Mouse (Mus musculus) heart, embryonic 15.5 days (tissue): Measurements from ENCODE around the gene Ralgps2. TPM values are rescaled to one million over a fixed set of nuclear protein-coding genes. Genes with fewer than 3 reads are reported as not detected.

ENCODE experiments used
- ATAC-seq: fragments of 200-750 bp; cut with Nextera tagmentation; replicated peaks from 2 replicates; pipeline ENCODE4 v1.8.0; 2017; ENCODE audit warnings: low read depth, moderate TSS enrichment; ENCODE audit not compliant: insufficient number of reproducible peaks, insufficient read depth, low FRiP score
- H3K27ac ChIP-seq: fragments of 300-500 bp; sonication (generic); 2 replicates; pipeline ENCODE4 v1.5.1; 2015; ENCODE audit warnings: mild to moderate bottlenecking, inconsistent platforms
- H3K27me3 ChIP-seq: fragments of 300-500 bp; sonication (generic); 2 replicates; pipeline ENCODE4 v1.6.1; 2015; ENCODE audit warnings: inconsistent platforms
- H3K36me3 ChIP-seq: fragments of 300-500 bp; sonication (generic); 2 replicates; pipeline ENCODE4 v1.6.1; 2015; ENCODE audit warnings: mild to moderate bottlenecking, inconsistent platforms
- H3K4me1 ChIP-seq: fragments of 300-500 bp; sonication (generic); replicated peaks from 2 replicates; pipeline ENCODE4 v1.6.1; 2015; ENCODE audit warnings: inconsistent platforms
- H3K4me2 ChIP-seq: fragments of 300-500 bp; sonication (generic); 2 replicates; pipeline ENCODE4 v1.6.1; 2015; ENCODE audit warnings: inconsistent platforms, mild to moderate bottlenecking, moderate library complexity
- H3K4me3 ChIP-seq: fragments of 300-500 bp; sonication (generic); 2 replicates; pipeline ENCODE4 v1.5.1; 2015; ENCODE audit warnings: mild to moderate bottlenecking, inconsistent platforms
- H3K9ac ChIP-seq: fragments of 300-500 bp; sonication (generic); 2 replicates; pipeline ENCODE4 v1.6.1; 2015; ENCODE audit warnings: mild to moderate bottlenecking, inconsistent platforms
- H3K9me3 ChIP-seq: fragments of 300-500 bp; sonication (generic); replicated peaks from 2 replicates; pipeline ENCODE4 v1.6.1; 2016; ENCODE audit warnings: inconsistent platforms
- WGBS: fragments of 180-500 bp; shearing (Covaris S2); methylation state at CpG from one replicate; pipeline ENCODE4 v1.1.7; 2015; ENCODE audit warnings: mixed read lengths; 5-methylcytosine and 5-hydroxymethylcytosine counted together
- polyA plus RNA-seq: library from polyadenylated mRNA; unstranded; fragments of >200 nt; fragmentation: Nextera tagmentation; extraction: Ambion mirVana; gene quantifications from 2 replicates; pipeline ENCODE4 v1.2.1, GENCODE M21; 2015

Gene Ralgps2
- polyA plus RNA-seq, 1 experiment from 2014 or later, result 54.1 TPM

DNA sequence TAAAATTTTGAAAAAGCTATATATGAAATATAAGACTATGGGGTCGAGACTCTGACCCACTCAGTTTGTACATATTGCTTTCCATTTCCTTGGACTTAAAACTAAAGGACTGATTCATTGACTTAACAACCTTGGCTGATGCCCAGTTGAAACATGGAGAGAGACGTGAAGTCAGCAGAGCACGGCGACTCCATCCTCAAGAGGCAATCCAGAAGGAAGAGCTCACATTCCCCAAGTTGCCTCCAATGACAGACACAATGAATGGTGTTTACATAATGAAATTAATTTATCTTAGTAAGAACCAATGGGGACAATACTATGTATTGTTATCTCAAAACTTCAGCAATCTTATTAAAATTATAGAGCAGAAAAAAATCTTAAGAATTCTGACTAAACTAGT, 84.9 kb downstream of the Ralgps2 start:
- Histone ChIP-seq H3K4me1 (no peaks in the 10 kb centered on the region; the same call in 1 of the 2 replicates), H3K4me3 (no peak overlapping the region), H3K9ac (no peak overlapping the region), H3K27me3 (no peaks in the 10 kb centered on the region), H3K9me3 (no peaks in the 10 kb centered on the region), H3K4me2 (no peak overlapping the region), H3K27ac (no peak overlapping the region), H3K36me3 (no peaks in the 10 kb centered on the region)
- ATAC-seq, result no peak
- 74% methylated on average over 4 of the region's 4 CpGs for WGBS

DNA sequence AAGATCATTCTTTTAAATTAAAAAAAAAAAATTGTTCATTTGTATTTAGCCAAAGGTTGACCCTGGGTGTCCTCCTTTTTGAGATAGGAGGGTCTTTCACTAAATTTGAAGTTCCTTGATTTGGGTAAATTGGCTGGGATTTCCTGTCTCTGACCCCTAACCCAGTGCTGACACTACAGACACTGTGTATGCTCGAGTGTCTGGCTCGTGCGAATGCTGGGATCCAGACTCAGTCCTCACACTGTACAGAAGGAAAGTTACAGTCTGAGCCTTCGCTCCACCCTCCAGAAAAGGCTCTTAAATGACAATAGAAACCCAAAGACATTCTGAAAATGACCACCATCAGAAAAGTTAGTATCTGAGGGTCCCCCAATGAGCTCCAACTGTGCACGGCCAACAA, 86.6 kb downstream of the Ralgps2 start:
- Histone ChIP-seq H3K4me1 (no peaks in the 10 kb centered on the region; the same call in 1 of the 2 replicates), H3K4me3 (no peak overlapping the region), H3K27me3 (no peaks in the 10 kb centered on the region), H3K36me3 (no peaks in the 10 kb centered on the region), H3K9me3 (no peaks in the 10 kb centered on the region), H3K9ac (no peak overlapping the region), H3K27ac (no peak overlapping the region), H3K4me2 (no peak overlapping the region)
- no peak for ATAC-seq
- 81% methylated on average over 5 of the region's 5 CpGs for WGBS

DNA sequence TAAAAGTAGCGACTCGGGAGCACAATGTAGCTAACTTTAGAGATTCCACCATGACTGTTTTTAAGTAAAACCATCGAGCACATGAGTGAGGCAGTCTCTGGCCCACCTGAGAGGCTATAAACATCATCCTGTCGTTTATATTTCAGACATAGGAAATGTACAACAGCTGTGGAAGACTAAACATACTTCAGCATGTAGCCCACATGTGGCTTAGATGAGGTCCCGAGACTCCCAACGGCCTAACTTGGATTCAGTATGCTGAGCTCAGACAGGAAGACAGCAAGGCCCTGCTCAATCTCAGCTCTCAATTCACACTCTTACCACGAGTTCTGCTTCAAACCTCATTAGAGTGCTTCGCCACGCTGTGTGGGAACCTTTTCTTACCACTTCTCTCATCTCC, 87.0 kb downstream of the Ralgps2 start:
- no peaks in the 10 kb centered on the region for H3K36me3 ChIP-seq
- H3K27me3 ChIP-seq, result no peaks in the 10 kb centered on the region
- no peaks in the 10 kb centered on the region for H3K9me3 ChIP-seq
- ATAC-seq, result no peak
- H3K27ac ChIP-seq, result no peak overlapping the region
- H3K4me1 ChIP-seq, result no peaks in the 10 kb centered on the region; the same call in 1 of the 2 replicates
- H3K4me3 ChIP-seq, result no peak overlapping the region
- H3K4me2 ChIP-seq, result no peak overlapping the region
- 67% methylated on average over 9 of the region's 9 CpGs for WGBS
- H3K9ac ChIP-seq, result no peak overlapping the region

DNA sequence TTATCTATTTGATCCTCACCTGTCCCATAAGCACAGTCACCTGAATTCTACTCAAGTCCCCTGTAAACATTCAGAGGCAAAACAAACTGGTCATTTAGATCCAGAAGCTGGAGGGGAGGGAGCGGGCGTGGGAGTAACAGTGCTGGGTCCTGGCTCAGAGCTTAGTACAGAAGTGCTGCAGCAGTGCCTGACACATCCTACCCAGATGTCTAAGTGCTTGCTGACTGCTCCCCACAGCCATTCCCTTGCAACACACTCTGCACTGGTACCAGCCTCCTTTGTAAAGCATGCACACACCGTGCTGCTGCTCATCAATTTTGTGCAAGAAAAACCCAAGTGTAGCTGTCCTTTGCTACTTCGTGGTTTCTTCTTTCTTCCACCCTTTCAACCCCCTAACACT, 92.3 kb downstream of the Ralgps2 start:
- Histone ChIP-seq H3K9me3 (no peaks in the 10 kb centered on the region), H3K4me1 (peaks cover 20% of the 10 kb centered on the region), H3K36me3 (no peaks in the 10 kb centered on the region), H3K4me3 (no peak overlapping the region), H3K9ac (no peak overlapping the region), H3K4me2 (no peak overlapping the region), H3K27ac (no peak overlapping the region), H3K27me3 (no peaks in the 10 kb centered on the region)
- ATAC-seq, result no peak; the same call in 1 of the 2 replicates
- WGBS, result 52% methylated on average over 4 of the region's 4 CpGs

DNA sequence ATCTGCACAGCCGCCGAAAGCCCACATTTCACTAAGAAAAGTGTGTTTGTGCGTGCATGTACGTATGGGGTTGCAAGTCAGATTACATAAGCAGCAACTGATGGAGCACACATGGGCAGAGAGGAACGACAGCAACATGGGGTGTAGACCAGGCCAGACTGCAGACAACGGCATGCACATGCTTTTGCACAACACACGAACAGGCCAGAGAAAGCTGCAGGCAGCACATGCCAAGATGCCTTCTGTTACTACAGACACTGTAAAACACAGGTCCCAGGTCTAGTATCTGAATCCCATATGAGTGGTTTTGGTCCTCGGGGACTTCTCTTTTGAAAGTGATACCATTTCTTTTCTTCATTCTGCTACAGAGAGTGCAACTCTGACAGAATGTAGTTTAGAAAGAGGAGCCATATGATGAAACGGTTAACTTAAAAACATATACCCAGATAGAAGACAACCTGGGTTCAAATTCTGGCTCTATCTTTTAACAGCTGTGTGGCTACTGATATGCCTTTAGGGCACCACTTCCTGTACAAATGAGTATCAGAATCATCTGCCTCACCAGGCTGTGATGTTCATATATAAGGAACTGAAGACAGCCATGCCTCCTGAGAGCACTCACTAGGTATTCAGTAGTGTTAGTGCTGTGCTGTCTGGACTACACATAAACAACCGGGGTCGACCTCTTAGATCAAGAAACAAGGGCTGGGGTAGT, 97.6 kb downstream of the Ralgps2 start:
- H3K27ac ChIP-seq, result no peak overlapping the region
- H3K27me3 ChIP-seq, result no peaks in the 10 kb centered on the region
- H3K9ac ChIP-seq, result no peak overlapping the region
- H3K4me1 ChIP-seq, result peaks cover 29% of the 10 kb centered on the region
- H3K36me3 ChIP-seq, result no peaks in the 10 kb centered on the region
- ATAC-seq, result no peak
- no peak overlapping the region for H3K4me2 ChIP-seq
- no peaks in the 10 kb centered on the region for H3K9me3 ChIP-seq
- WGBS, result 71% methylated on average over 11 of the region's 11 CpGs
- no peak overlapping the region for H3K4me3 ChIP-seq

DNA sequence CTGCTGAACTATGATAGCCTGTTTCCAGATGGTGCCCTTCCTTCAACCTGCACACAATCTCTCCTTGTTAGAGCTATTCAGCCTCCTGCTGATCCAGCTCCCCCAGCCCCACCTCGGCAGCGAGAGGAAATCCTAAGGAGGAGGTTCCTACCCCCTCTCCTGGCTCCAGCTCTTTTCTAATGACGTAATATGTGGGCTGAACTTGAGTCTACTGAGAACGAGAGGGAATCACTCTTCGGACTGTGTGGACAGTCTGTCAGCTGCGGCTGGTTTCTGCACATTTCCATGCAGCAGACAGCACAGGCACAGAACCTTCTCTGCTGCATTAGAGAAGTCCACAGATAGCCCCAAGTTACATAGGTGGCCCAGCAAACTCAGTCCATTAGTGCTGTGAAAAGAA, 100.7 kb downstream of the Ralgps2 start:
- peak overlapping the region; percentile 33 for H3K4me3 ChIP-seq
- H3K4me2 ChIP-seq, result peak overlapping the region; percentile 52
- WGBS, result 11% methylated on average over 6 of the region's 6 CpGs
- peaks cover 17% of the 10 kb centered on the region for H3K4me1 ChIP-seq
- ATAC-seq, result peak; percentile 84
- H3K27ac ChIP-seq, result peak overlapping the region; percentile 46
- H3K9ac ChIP-seq, result no peak overlapping the region; the same call in 1 of the 2 replicates
- no peaks in the 10 kb centered on the region for H3K27me3 ChIP-seq
- no peaks in the 10 kb centered on the region for H3K9me3 ChIP-seq
- no peaks in the 10 kb centered on the region for H3K36me3 ChIP-seq

DNA sequence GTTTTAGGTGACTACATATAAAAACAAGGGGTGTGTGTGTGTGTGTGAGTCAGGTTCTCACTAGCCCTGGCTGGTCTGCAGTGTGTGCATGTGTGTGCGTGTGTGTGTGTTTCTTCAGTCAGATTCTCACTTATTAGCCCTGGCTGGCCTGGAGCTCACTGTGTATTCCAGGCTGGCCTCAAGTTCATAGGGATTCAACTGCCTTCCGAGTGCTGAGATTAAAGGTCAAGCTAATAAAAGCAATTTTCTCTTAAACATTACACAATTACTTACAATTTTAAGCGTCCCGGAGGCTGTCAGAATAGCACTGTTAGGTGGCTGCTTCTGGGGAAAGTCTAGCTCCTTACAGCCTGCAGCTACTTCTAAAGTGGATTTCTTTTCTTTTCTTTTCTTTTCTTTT, 101.2 kb downstream of the Ralgps2 start, which contains the start of gene Angptl1:
TSS of gene Angptl1 (plus strand) at position 386 of the 400 bp plus-strand sequence.
- Histone ChIP-seq H3K4me2 (peak within 1 kb of the TSS; percentile 52), H3K9me3 (no peaks in the 10 kb centered on the region), H3K27ac (peak within 1 kb of the TSS; percentile 46), H3K4me3 (peak within 1 kb of the TSS; percentile 33), H3K9ac (no peak within 1 kb of the TSS; the same call in 1 of the 2 replicates), H3K36me3 (no peaks in the 10 kb centered on the region), H3K27me3 (no peaks in the 10 kb centered on the region), H3K4me1 (peaks cover 17% of the 10 kb centered on the region)
- 63% methylated on average over 4 of the region's 4 CpGs for WGBS
- no peak for ATAC-seq

DNA sequence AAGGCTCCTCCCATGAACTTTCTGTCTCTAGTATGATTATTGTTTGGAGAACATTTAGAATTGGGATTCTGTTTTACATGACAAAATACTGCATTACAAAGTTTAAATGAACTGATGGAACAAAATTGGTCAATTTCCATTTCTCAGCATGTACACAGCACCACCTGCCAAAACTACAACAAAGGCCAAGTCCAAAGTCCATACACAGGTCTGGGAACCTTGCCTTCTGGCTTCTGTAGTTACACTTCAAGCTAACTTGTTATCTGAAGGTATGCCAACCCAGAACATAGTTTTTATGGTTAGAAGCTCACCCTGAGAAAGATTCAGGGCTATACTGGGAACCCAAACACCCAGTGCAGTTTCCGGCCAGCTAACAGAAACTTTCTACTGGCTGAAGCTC, 120.2 kb downstream of the Ralgps2 start:
- Histone ChIP-seq H3K4me3 (no peak overlapping the region), H3K9me3 (no peaks in the 10 kb centered on the region), H3K36me3 (peaks cover 39% of the 10 kb centered on the region), H3K9ac (no peak overlapping the region), H3K4me2 (no peak overlapping the region), H3K27me3 (no peaks in the 10 kb centered on the region), H3K27ac (no peak overlapping the region), H3K4me1 (0 out of 2 replicates have a peak, but pooled peaks cover 2% of the 10 kb centered on the region)
- no peak for ATAC-seq
- WGBS, result 93% methylated on average over 1 of the region's 1 CpGs

DNA sequence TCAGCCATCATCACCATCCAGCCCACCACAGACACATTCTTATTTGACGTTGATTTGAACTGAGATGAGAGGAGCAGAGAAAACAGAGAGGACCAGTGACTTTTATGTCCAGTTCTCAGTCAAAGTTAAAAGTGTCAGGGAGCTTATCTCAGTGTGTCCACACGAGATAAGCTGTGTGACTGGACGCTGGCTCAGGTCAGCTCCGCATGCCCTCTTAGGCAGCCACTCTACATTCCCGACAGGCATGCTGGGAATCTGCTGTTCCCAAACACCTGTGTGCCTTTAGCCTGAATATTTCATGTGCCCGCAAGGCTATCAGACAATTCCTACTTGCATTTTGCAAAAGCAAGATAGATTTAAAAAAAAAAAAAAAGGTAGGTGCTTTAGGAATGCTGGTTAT, 125.9 kb downstream of the Ralgps2 start:
- Histone ChIP-seq H3K36me3 (peaks cover 25% of the 10 kb centered on the region), H3K9ac (no peak overlapping the region), H3K4me3 (no peak overlapping the region), H3K9me3 (no peaks in the 10 kb centered on the region), H3K4me2 (no peak overlapping the region), H3K4me1 (peaks cover 13% of the 10 kb centered on the region), H3K27ac (no peak overlapping the region), H3K27me3 (no peaks in the 10 kb centered on the region)
- ATAC-seq, result no peak
- WGBS, result 24% methylated on average over 6 of the region's 6 CpGs

DNA sequence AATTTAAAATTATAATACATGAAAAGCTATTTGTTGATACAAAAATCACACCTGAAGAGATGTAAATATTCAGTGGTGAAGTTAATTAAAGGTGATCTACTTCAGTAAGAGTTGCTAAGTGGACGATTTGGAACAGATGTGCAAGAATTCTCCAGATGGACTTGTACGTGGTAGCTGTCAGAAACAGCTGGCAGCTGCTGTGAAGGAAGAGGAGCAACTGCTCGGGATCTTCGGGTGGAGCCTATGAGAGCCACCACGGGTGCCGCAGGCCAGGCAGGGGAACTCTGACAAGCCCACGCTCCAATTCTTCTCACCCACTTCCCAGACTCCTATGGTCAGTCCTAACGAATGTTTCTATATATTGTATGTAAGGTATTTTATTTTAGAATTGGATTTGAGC, 126.7 kb downstream of the Ralgps2 start:
- no peaks in the 10 kb centered on the region for H3K27me3 ChIP-seq
- no peak for ATAC-seq
- no peak overlapping the region for H3K4me2 ChIP-seq
- peaks cover 22% of the 10 kb centered on the region for H3K36me3 ChIP-seq
- H3K4me1 ChIP-seq, result peaks cover 13% of the 10 kb centered on the region
- H3K27ac ChIP-seq, result no peak overlapping the region
- WGBS, result 56% methylated on average over 8 of the region's 8 CpGs
- no peak overlapping the region for H3K4me3 ChIP-seq
- no peaks in the 10 kb centered on the region for H3K9me3 ChIP-seq
- no peak overlapping the region for H3K9ac ChIP-seq

DNA sequence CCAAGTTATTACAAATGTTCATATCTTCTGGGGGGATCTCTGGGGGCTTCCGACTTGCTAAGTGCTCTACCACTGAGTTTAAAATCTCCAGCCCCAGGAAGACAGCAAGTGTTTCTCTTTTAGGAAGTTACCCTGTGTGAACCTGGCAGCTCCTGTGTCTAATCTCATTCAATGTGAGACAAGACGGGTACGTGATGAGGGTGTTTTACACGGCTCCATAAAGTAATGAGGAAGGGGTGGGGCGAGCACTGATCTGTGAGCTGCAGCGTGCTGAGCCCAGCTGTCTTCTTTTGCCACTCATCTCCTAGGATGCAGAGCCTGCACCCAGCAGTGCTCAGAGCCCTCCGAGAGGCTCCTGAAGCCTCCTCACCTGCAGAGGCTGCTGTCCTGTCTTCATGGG, 127.5 kb downstream of the Ralgps2 start:
- H3K4me1 ChIP-seq, result peaks cover 13% of the 10 kb centered on the region
- H3K4me2 ChIP-seq, result no peak overlapping the region
- no peak for ATAC-seq
- peaks cover 14% of the 10 kb centered on the region for H3K36me3 ChIP-seq
- no peak overlapping the region for H3K9ac ChIP-seq
- no peaks in the 10 kb centered on the region for H3K27me3 ChIP-seq
- no peak overlapping the region for H3K27ac ChIP-seq
- no peaks in the 10 kb centered on the region for H3K9me3 ChIP-seq
- 61% methylated on average over 7 of the region's 7 CpGs for WGBS
- no peak overlapping the region for H3K4me3 ChIP-seq

DNA sequence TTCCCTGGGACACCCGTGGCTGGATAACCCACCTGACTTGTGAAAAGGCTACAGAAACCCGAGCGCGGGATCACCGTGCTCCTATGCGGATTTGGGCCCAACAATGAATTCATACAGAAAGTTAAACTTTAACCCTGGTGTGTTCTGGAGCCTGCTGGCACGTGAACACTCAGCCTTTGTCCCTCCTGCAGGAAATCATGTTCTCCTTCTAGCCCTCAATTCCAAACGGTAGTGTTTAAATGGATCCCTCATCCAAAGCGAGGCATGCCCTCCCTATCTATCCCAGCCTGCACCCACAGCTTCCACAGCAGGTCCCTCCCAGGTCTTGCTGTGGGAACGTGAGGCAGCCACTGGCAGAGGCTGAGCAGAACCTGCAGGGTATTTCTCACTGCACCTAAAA, 131.1 kb downstream of the Ralgps2 start:
- peaks cover 8% of the 10 kb centered on the region for H3K36me3 ChIP-seq
- peaks cover 3% of the 10 kb centered on the region for H3K4me1 ChIP-seq
- 74% methylated on average over 10 of the region's 10 CpGs for WGBS
- H3K27ac ChIP-seq, result no peak overlapping the region
- H3K27me3 ChIP-seq, result no peaks in the 10 kb centered on the region
- H3K4me3 ChIP-seq, result no peak overlapping the region
- H3K9me3 ChIP-seq, result no peaks in the 10 kb centered on the region
- no peak for ATAC-seq
- H3K4me2 ChIP-seq, result no peak overlapping the region
- no peak overlapping the region for H3K9ac ChIP-seq
